Mouse (Mus musculus) right cerebral cortex, postnatal 36 days (tissue): ENCODE data around the gene Robo3.

Experiments
- DNase-seq, 2 experiments: peaks; one replicate each; pipeline ENCODE4 v3.0.0; 2022; ENCODE audit warnings: low spot score in 2 of 2, mixed read lengths in 1 of 2

Robo3 gene

GRCm38 (mm10) chr9:37432720-37433421 lies at the start of gene Robo3:
Gene Robo3 (minus strand): TSS chr9:37433246.
- no peak for DNase-seq

GRCm38 (mm10) chr9:37474923-37475322 lies 41.9 kb upstream of the Robo3 start:
- no peak for DNase-seq

GRCm38 (mm10) chr9:37473611-37474125 lies 40.6 kb upstream of the Robo3 start:
- no peak for DNase-seq

- peak; percentile 16 to 18 for DNase-seq
Measured at GRCm38 (mm10) chr9:37462764-37463163, 29.7 kb upstream of the Robo3 start.

- no peak for DNase-seq
Measured at GRCm38 (mm10) chr9:37461571-37461970, 28.5 kb upstream of the Robo3 start.

- no peak for DNase-seq
Measured at GRCm38 (mm10) chr9:37460961-37461340, 27.9 kb upstream of the Robo3 start.

GRCm38 (mm10) chr9:37460043-37460960 lies 27.3 kb upstream of the Robo3 start:
- DNase-seq: peak; percentile 52 to 55

GRCm38 (mm10) chr9:37459665-37460042 lies 26.6 kb upstream of the Robo3 start:
- DNase-seq: no peak

- no peak for DNase-seq
Measured at GRCm38 (mm10) chr9:37457151-37457550, 24.1 kb upstream of the Robo3 start.

- DNase-seq: peak; percentile 28 to 34
Measured at GRCm38 (mm10) chr9:37456481-37456910, 23.4 kb upstream of the Robo3 start.

- no peak for DNase-seq
Measured at GRCm38 (mm10) chr9:37455868-37456267, 22.8 kb upstream of the Robo3 start.

GRCm38 (mm10) chr9:37454991-37455390 lies 21.9 kb upstream of the Robo3 start:
- DNase-seq: no peak

GRCm38 (mm10) chr9:37454011-37454492 lies 21.0 kb upstream of the Robo3 start:
- no peak for DNase-seq

- no peak for DNase-seq
Measured at GRCm38 (mm10) chr9:37453328-37453727, 20.3 kb upstream of the Robo3 start.

- DNase-seq: no peak
Measured at GRCm38 (mm10) chr9:37452401-37452800, 19.4 kb upstream of the Robo3 start.

- DNase-seq: no peak
Measured at GRCm38 (mm10) chr9:37437772-37438735, 5.0 kb upstream of the Robo3 start.

- no peak for DNase-seq
Measured at GRCm38 (mm10) chr9:37435616-37436015, 2.6 kb upstream of the Robo3 start.

GRCm38 (mm10) chr9:37434932-37435331 lies 1.9 kb upstream of the Robo3 start:
- DNase-seq: no peak

GRCm38 (mm10) chr9:37433823-37434560 lies 946 bp upstream of the Robo3 start:
- no peak for DNase-seq

GRCm38 (mm10) chr9:37432026-37432666 lies 900 bp downstream of the Robo3 start:
- no peak for DNase-seq
